Mouse (Mus musculus) myocyte (in vitro differentiated cells): Measurements from ENCODE around the gene Bysl.
"Not testable (repeated sequence)": the region's sequence is repeated elsewhere in the genome, so short reads cannot be mapped to it uniquely, and the experiment has no call there.

Source experiments
- CEBPB ChIP-seq: IDR thresholded peaks from 2 replicates; pipeline ENCODE4 v1.6.1; 2011; ENCODE audit warnings: mild to moderate bottlenecking, moderate library complexity; ENCODE audit not compliant: poor library complexity, insufficient read depth, severe bottlenecking
- E2F4 ChIP-seq: IDR thresholded peaks from one replicate; pipeline ENCODE4 v1.6.1; 2011; ENCODE audit warnings: mild to moderate bottlenecking, control low read depth, moderate library complexity; ENCODE audit not compliant: insufficient read depth
- MAX ChIP-seq: IDR thresholded peaks from one replicate; pipeline ENCODE4 v1.6.1; 2011; ENCODE audit warnings: low read depth, mild to moderate bottlenecking, control low read depth
- MYOD1 ChIP-seq, 3 experiments: IDR thresholded peaks; one replicate each; pipeline ENCODE4 v1.6.1; 2011; ENCODE audit warnings: control low read depth in 2 of 3, low read depth in 2 of 3, mild to moderate bottlenecking in 2 of 3, moderate library complexity in 1 of 3; ENCODE audit not compliant: insufficient read length in 2 of 3, control insufficient read depth in 1 of 3
- POLR2A ChIP-seq: IDR thresholded peaks from one replicate; pipeline ENCODE4 v1.6.1; 2011; ENCODE audit warnings: low read depth, mild to moderate bottlenecking, control low read depth, moderate library complexity; ENCODE audit not compliant: insufficient read length
- REST ChIP-seq: IDR thresholded peaks from one replicate; pipeline ENCODE4 v1.6.1; 2011; ENCODE audit warnings: mild to moderate bottlenecking, control low read depth, moderate library complexity; ENCODE audit not compliant: insufficient read depth, insufficient read length
- SRF ChIP-seq: IDR thresholded peaks from one replicate; pipeline ENCODE4 v1.6.1; 2011; ENCODE audit warnings: low read depth; ENCODE audit not compliant: control insufficient read depth, insufficient read length
- TCF12 ChIP-seq: IDR thresholded peaks from one replicate; pipeline ENCODE4 v1.6.1; 2011; ENCODE audit warnings: mild to moderate bottlenecking, control low read depth; ENCODE audit not compliant: poor library complexity, insufficient read depth, severe bottlenecking
- USF1 ChIP-seq: IDR thresholded peaks from one replicate; pipeline ENCODE4 v1.6.1; 2011; ENCODE audit warnings: low read depth, mild to moderate bottlenecking, control low read depth, moderate library complexity

DNA sequence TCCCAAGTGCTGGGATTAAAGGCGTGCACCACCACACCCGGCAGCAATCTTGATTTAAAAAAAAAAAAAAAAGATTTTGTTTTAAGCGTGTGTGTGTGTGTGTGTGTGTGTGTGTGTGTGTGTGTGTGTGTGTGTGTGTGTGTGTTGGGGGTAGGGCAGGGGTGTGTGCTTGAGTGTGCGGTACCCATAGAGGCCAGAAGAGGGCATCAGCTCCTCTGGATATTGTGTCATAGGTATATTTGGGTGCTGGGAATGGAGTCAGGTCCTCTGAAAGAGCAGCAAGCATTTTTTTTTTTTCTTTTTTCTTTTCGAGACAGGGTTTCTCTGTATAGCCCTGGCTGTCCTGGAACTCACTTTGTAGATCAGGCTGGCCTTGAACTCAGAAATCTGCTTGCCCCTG is 13.3 kb upstream of the Bysl start:
- not testable (repeated sequence) for TF ChIP-seq REST; POLR2A; TCF12; MAX; USF1; SRF; E2F4; CEBPB; MYOD1 (IDR thresholded peaks at IDR 0.05; ENCODE audit: control insufficient read depth in 1 of 3, insufficient read length in 2 of 3, low read depth in 2 of 3)
